ENCODE assay signal across 18 mouse cellular contexts in genomic region chr15:100070021-100070420, GRCm38 (mm10). TPM values are rescaled to one million over a fixed set of nuclear protein-coding genes. Genes with fewer than 3 reads are reported as not detected.
DNase-seq lines count a peak whose midpoint lies in the region.
"Had no signal": no experiment of that assay in that cellular context is flagged by ENCODE, and none has a peak within 500 bp of the region (broad histone marks: within the 10 kb centered on the region; RNA-seq: fewer than 3 reads in every experiment).

No protein-coding gene starts in this region.

- peak; percentile 45 for DNase-seq in left cerebral cortex, adult 11 months (ENCODE audit: low spot score)
- DNase-seq in left cerebral cortex, postnatal 10 days (ENCODE audit: extremely low spot score in 1 of 2, low spot score in 2 of 2), result no peak
- DNase-seq in right cerebral cortex, adult 18-20 months, result peak; percentile 50
- no peak for DNase-seq in right cerebral cortex, postnatal 4 days
- DNase-seq in left cerebral cortex, postnatal 25 days (ENCODE audit: low spot score in 2 of 2), result peak; percentile 35 to 68
- no peak for DNase-seq in embryo, embryonic 10 days (ENCODE audit: low spot score)
- DNase-seq: adrenal gland, adult 2 months; adrenal gland, postnatal 14 days; cerebellum, adult 11-12 months; cerebellum, adult 8-10 months; cerebellum, postnatal 10 days; cerebellum, postnatal 36 days; forebrain, postnatal 0 days; gastrocnemius, postnatal 10 days; gastrocnemius, postnatal 36 days; heart, adult 2 months; heart, postnatal 14 days; heart, postnatal 4 days had no signal

- intact Hi-C loops in left cerebral cortex, postnatal 10 days (cut with DNase I), result no loop called here
- intact Hi-C loops in left cerebral cortex, postnatal 25 days (cut with DNase I), result no loop called here

RNA-seq across cellular contexts. Expression of gene Dip2b, which starts 31.6 kb away (rescaled TPM):
- 10 to 100 TPM; 58.0 to 61.8 TPM for total RNA-seq in left cerebral cortex, postnatal 10 days (2021)
- total RNA-seq in left cerebral cortex, postnatal 25 days (2021), result 10 to 100 TPM; 64.0 to 67.9 TPM

Comparison
In these comparisons a context has a peak if more than half of its experiments do, and no peak if none do; other contexts are left out.
1. DNase-seq: peak in left cerebral cortex, adult 11 months (single experiment), right cerebral cortex, adult 18-20 months (single experiment) and left cerebral cortex, postnatal 25 days (2 of 2); none in left cerebral cortex, postnatal 10 days (0 of 2), right cerebral cortex, postnatal 4 days (single experiment) and embryo, embryonic 10 days (single experiment).